Mouse (Mus musculus) heart, adult 2 months (tissue): ENCODE data around the gene Tnp2. TPM values are rescaled to one million over a fixed set of nuclear protein-coding genes. Genes with fewer than 3 reads are reported as not detected.
A peak's percentile ranks its signal among the peaks of the same experiment; 100 is the strongest.

Source experiments
- DNase-seq, 2 experiments: peaks; one replicate each; pipeline ENCODE4 v3.0.0; 2021
- H3K27ac ChIP-seq: fragments of 200-600 bp; 2 replicates; pipeline ENCODE4 v1.8.1; 2022
- H3K27me3 ChIP-seq: fragments of 200-500 bp; 2 replicates; pipeline ENCODE4 v1.6.1; 2012; ENCODE audit warnings: mild to moderate bottlenecking, low read length, inconsistent platforms, mixed read lengths; ENCODE audit not compliant: control insufficient read depth, insufficient read depth
- H3K36me3 ChIP-seq: fragments of 200-500 bp; 2 replicates; pipeline ENCODE4 v1.6.1; 2012; ENCODE audit warnings: low read length, inconsistent platforms; ENCODE audit not compliant: control insufficient read depth, insufficient read depth
- H3K4me1 ChIP-seq: fragments of 200-500 bp; 2 replicates; pipeline ENCODE4 v1.6.1; 2011; ENCODE audit warnings: low read length; ENCODE audit not compliant: control insufficient read depth, insufficient read depth
- H3K4me3 ChIP-seq: fragments of 200-600 bp; 2 replicates; pipeline ENCODE4 v1.8.1; 2022
- H3K79me2 ChIP-seq: fragments of 200-500 bp; replicated peaks from 2 replicates; pipeline ENCODE4 v1.6.1; 2012; ENCODE audit warnings: mild to moderate bottlenecking, inconsistent platforms, low read length, moderate library complexity, mixed read lengths; ENCODE audit not compliant: control insufficient read depth, insufficient read depth
- H3K9ac ChIP-seq: fragments of 200-500 bp; 2 replicates; pipeline ENCODE4 v1.6.1; 2012; ENCODE audit warnings: low read depth, mild to moderate bottlenecking, control low read depth, inconsistent platforms, low read length, mixed read lengths
- CTCF ChIP-seq: fragments of 200-600 bp; IDR thresholded peaks from 2 replicates; pipeline ENCODE4 v1.8.1; 2022; ENCODE audit warnings: antibody characterized with exemption, mild to moderate bottlenecking, moderate library complexity
- EP300 ChIP-seq: fragments of 200-500 bp; IDR thresholded peaks from 2 replicates; pipeline ENCODE4 v1.6.1; 2011; ENCODE audit warnings: low read depth, low read length, control low read depth; ENCODE audit not compliant: insufficient read depth
- POLR2A ChIP-seq: fragments of 200-500 bp; IDR thresholded peaks from 2 replicates; pipeline ENCODE4 v1.6.1; 2011; ENCODE audit warnings: mild to moderate bottlenecking, low read depth, low read length, control low read depth; ENCODE audit not compliant: insufficient read depth
- whole genome bisulfite sequencing: fragments of 180-500 bp; shearing (Covaris S2); methylation state at CpG from one replicate; pipeline ENCODE4 v1.1.7; 2018; 5-methylcytosine and 5-hydroxymethylcytosine counted together
- intact Hi-C: fragments of 180-260 bp; cut with DNase I; formaldehyde crosslinking; loops from one replicate; pipeline ENCODE4 v1.15.1; 2025
- polyA plus RNA-seq: library from polyadenylated mRNA; depleted of rRNA; stranded (reverse); fragments of >200 nt; gene quantifications from 2 replicates; pipeline ENCODE4 v1.2.3, GENCODE M21; 2012
- total RNA-seq, 2 experiments: library from RNA; stranded (reverse); gene quantifications; 2 replicates each; pipeline ENCODE4 v1.2.3; 2021

Tnp2 gene
- total and polyA plus RNA-seq, 3 experiments: 6.8 TPM; not detected in 2

DNA sequence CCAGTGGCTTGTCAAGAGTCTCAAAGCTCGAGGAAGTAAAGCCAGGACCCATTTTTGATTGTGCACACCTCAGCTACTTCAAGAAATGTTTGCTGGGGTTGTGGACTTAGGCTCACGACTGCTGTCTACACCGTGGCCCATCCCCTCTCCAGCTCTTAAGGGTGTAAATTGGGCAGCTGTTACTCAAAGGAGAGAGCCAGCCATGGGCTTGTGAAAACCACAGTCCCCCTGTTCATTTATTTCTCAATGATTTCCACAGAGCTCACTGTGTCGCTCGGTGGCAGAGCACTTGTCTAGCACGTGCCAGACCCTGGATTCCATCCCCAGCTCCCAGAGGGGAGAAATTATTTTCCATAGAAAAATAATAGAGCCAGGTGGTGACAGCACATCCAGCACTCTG lies 32.3 kb downstream of the Tnp2 start:
- Histone ChIP-seq H3K4me3 (no peak overlapping the region), H3K4me1 (peaks cover 2% of the 10 kb centered on the region), H3K27ac (no peak overlapping the region), H3K36me3 (no peaks in the 10 kb centered on the region), H3K9ac (no peak overlapping the region), H3K79me2 (no peaks in the 10 kb centered on the region), H3K27me3 (no peaks in the 10 kb centered on the region)
- intact Hi-C loops: no loop called here
- 73% methylated on average over 6 of the region's 6 CpGs for WGBS
- DNase-seq: no peak
- TF ChIP-seq POLR2A (no peak), CTCF (no peak), EP300 (no peak)

DNA sequence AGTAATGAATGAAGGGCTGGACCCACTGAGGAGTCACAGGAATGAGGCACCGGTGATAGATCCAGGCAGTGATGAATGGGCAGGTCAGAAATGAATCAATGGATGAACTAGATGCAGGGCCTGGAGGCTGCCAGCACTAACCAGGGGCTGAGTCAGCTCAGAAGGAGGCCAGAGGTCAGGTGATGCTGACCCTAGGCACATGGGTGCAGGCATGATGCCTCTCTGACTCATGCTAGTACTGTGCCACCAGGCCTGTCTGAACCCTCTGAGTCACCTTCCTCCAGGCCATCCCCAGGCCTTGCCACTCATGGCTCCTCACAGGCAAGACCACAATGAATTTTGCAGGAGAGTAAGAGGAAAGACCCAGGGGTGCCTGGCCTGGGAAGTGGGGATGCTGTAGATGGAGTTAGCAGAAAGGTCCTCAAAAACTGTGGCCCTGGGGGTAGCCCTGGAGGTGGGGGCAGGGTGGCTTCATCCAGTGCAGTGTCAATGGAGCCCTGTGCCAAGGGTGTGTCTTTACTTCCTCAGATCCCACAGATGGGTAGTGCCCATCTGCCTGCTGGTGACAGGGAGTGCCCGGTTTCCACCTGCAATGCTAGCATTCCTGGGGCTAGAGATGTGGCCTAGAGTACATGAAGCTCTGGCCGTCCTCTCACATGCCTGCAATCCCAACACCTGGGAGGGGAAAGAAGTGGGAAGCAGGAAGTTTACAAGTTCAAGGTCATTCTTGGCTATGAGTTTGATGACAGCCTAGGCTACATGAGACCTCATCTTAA lies 33.8 kb downstream of the Tnp2 start:
- no peak for DNase-seq
- Histone ChIP-seq H3K9ac (no peak overlapping the region), H3K4me3 (no peak overlapping the region), H3K79me2 (no peaks in the 10 kb centered on the region), H3K27ac (no peak overlapping the region), H3K27me3 (no peaks in the 10 kb centered on the region), H3K36me3 (no peaks in the 10 kb centered on the region), H3K4me1 (no peaks in the 10 kb centered on the region)
- TF ChIP-seq EP300 (no peak), CTCF (no peak)
- 94% methylated on average over 3 of the region's 3 CpGs for WGBS
- intact Hi-C loops: no loop called here

DNA sequence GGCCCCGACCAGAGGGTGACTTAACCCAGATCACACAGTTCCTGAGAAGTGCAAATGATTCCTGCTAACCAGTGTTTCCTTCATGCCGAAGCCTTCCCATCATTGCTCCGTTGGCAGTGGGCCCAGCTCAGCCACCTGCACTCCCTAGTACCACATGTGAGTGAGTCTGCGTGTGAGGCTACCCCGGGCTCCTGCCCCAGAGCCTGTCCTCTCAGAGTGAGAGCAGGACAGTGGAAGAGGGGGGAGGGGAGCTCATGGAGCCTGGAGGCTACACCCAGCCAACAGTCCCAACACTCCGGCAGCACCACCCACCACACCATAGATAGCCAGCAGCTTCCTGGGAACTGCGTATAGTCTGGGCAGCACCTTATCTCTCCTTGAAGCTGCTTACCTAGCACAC lies 38.6 kb downstream of the Tnp2 start:
- H3K27ac ChIP-seq: no peak overlapping the region
- WGBS: 25% methylated on average over 7 of the region's 7 CpGs
- H3K27me3 ChIP-seq: no peaks in the 10 kb centered on the region
- H3K9ac ChIP-seq: no peak overlapping the region
- H3K36me3 ChIP-seq: no peaks in the 10 kb centered on the region
- intact Hi-C loops: no loop called here
- no peak for DNase-seq
- no peak overlapping the region for H3K4me3 ChIP-seq
- H3K4me1 ChIP-seq: no peaks in the 10 kb centered on the region
- no peak for TF ChIP-seq POLR2A
- no peak for TF ChIP-seq CTCF
- TF ChIP-seq EP300: no peak
- H3K79me2 ChIP-seq: no peaks in the 10 kb centered on the region

DNA sequence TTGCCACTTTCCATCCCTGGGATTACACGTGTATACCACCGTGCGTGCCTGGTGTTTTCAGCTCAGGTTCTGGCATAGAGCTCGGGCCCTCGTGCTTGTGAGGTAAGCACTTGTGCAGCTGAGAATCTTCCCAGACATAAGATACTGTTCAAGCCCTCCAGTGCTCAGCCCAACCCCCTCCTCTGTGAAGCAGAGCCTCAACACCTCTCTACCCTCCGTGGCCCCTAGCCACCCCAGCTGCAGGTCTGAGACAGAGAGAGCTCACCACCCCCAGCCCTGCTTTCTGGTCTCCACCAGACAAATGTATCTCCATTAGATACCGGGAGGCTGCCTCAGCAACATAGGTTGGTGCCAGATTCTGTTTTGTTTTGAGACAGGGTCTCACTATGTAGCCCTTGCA lies 39.2 kb downstream of the Tnp2 start:
- H3K27ac ChIP-seq: no peak overlapping the region
- no peak for TF ChIP-seq POLR2A
- no peak for TF ChIP-seq EP300
- no peak for TF ChIP-seq CTCF
- no peaks in the 10 kb centered on the region for H3K79me2 ChIP-seq
- 58% methylated on average over 7 of the region's 7 CpGs for WGBS
- no peak for DNase-seq
- no peak overlapping the region for H3K9ac ChIP-seq
- H3K36me3 ChIP-seq: no peaks in the 10 kb centered on the region
- intact Hi-C loops: no loop called here
- no peaks in the 10 kb centered on the region for H3K4me1 ChIP-seq
- H3K4me3 ChIP-seq: no peak overlapping the region
- no peaks in the 10 kb centered on the region for H3K27me3 ChIP-seq

GRCm38 (mm10) chr16:10741082-10741481 lies 47.4 kb downstream of the Tnp2 start:
- intact Hi-C loops: no loop called here
- Histone ChIP-seq H3K27ac (peak overlapping the region; percentile 87), H3K27me3 (no peaks in the 10 kb centered on the region), H3K79me2 (no peaks in the 10 kb centered on the region), H3K9ac (peak overlapping the region; percentile 45), H3K4me1 (peaks cover 39% of the 10 kb centered on the region), H3K4me3 (no peak overlapping the region), H3K36me3 (peaks cover 11% of the 10 kb centered on the region)
- TF ChIP-seq POLR2A (no peak), CTCF (no peak), EP300 (no peak)
- DNase-seq: peak; percentile 35 to 45
- WGBS: 49% methylated on average over 2 of the region's 2 CpGs

GRCm38 (mm10) chr16:10739854-10740398 lies 48.5 kb downstream of the Tnp2 start:
- DNase-seq: peak; percentile 52 to 65
- no peaks in the 10 kb centered on the region for H3K79me2 ChIP-seq
- intact Hi-C loops: no loop called here
- peaks cover 39% of the 10 kb centered on the region for H3K4me1 ChIP-seq
- H3K27ac ChIP-seq: peak overlapping the region; percentile 87
- peaks cover 11% of the 10 kb centered on the region for H3K36me3 ChIP-seq
- H3K4me3 ChIP-seq: no peak overlapping the region
- no peak overlapping the region for H3K9ac ChIP-seq
- no peaks in the 10 kb centered on the region for H3K27me3 ChIP-seq
- TF ChIP-seq CTCF (no peak), EP300 (peak; percentile 67; the same call in 1 of the 2 replicates)
- WGBS: 34% methylated on average over 9 of the region's 9 CpGs
